24 mouse cellular contexts compared by ENCODE assay signal in the genomic region with DNA sequence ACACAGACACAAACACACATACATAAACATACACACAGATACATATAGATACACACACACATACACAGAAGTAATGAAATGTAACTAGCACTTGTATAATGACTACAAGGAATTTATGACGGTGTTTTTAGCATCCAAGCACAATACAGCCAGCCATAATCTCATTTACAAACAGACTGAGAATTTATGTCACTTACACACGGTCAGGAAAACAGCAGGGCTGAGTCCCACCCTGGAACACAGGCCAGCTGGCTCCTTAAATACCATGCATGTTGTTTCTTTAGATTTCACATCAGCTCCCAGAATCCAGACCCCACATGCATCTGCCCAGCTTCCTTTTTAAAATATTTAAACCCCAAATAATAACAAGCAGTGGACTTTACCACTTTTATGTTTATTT.
DNase-seq lines count a peak whose midpoint lies in the region; ATAC-seq lines count a peak whose summit lies in the region.
"Had no signal": no experiment of that assay in that cellular context is flagged by ENCODE, and none has a peak within 500 bp of the region (broad histone marks: within the 10 kb centered on the region; RNA-seq: fewer than 3 reads in every experiment).

No protein-coding gene starts in this region.

- no peak overlapping the region for H3K9ac ChIP-seq in forebrain, embryonic 15.5 days (replicated peaks)
- no peak overlapping the region for H3K9ac ChIP-seq in forebrain, embryonic 13.5 days
- no peak overlapping the region for H3K9ac ChIP-seq in kidney, embryonic 16.5 days (replicated peaks; ENCODE audit: low read length)
- H3K9ac ChIP-seq: embryonic facial prominence, embryonic 12.5 days; embryonic facial prominence, embryonic 15.5 days; forebrain, embryonic 12.5 days; heart, embryonic 13.5 days; hindbrain, embryonic 14.5 days had no signal

- H3K4me3 ChIP-seq in forebrain, embryonic 15.5 days: no peak overlapping the region
- no peak overlapping the region for H3K4me3 ChIP-seq in forebrain, embryonic 13.5 days
- no peak overlapping the region for H3K4me3 ChIP-seq in kidney, embryonic 16.5 days (ENCODE audit: low read length)
- H3K4me3 ChIP-seq: embryonic facial prominence, embryonic 12.5 days; embryonic facial prominence, embryonic 15.5 days; forebrain, embryonic 12.5 days; heart, adult 2 months; heart, embryonic 10.5 days; heart, embryonic 13.5 days had no signal

- no peaks in the 10 kb centered on the region for H3K4me1 ChIP-seq in forebrain, embryonic 15.5 days
- H3K4me1 ChIP-seq in forebrain, embryonic 13.5 days: no peaks in the 10 kb centered on the region
- no peaks in the 10 kb centered on the region for H3K4me1 ChIP-seq in kidney, embryonic 16.5 days (ENCODE audit: insufficient read depth, low read length)
- H3K4me1 ChIP-seq: embryonic facial prominence, embryonic 12.5 days; embryonic facial prominence, embryonic 15.5 days; forebrain, embryonic 12.5 days; heart, embryonic 10.5 days; heart, embryonic 13.5 days had no signal

- DNase-seq in kidney, postnatal 4 days: peak; percentile 10 to 33
- DNase-seq in forelimb bud, embryonic 11.5 days (ENCODE audit: low read depth, low spot score): peak; percentile 2
- no peak for DNase-seq in thymus, postnatal 36 days
- DNase-seq: cerebellum, adult 11-12 months; cerebellum, adult 8-10 months; cerebellum, postnatal 10 days; cerebellum, postnatal 36 days; gastrocnemius, postnatal 10 days; gastrocnemius, postnatal 36 days; heart, adult 2 months; heart, postnatal 14 days; heart, postnatal 4 days had no signal

- H3K4me2 ChIP-seq in forebrain, embryonic 15.5 days (replicated peaks): no peak overlapping the region
- no peak overlapping the region for H3K4me2 ChIP-seq in forebrain, embryonic 13.5 days
- no peak overlapping the region for H3K4me2 ChIP-seq in kidney, embryonic 16.5 days (replicated peaks; ENCODE audit: low read depth, low read length)
- H3K4me2 ChIP-seq: embryonic facial prominence, embryonic 12.5 days; embryonic facial prominence, embryonic 15.5 days; forebrain, embryonic 12.5 days; heart, embryonic 13.5 days; hindbrain, embryonic 14.5 days had no signal

- no peaks in the 10 kb centered on the region for H3K27me3 ChIP-seq in forebrain, embryonic 15.5 days
- H3K27me3 ChIP-seq in forebrain, embryonic 13.5 days: no peaks in the 10 kb centered on the region
- no peaks in the 10 kb centered on the region for H3K27me3 ChIP-seq in kidney, embryonic 16.5 days (ENCODE audit: insufficient read depth, low read length)
- H3K27me3 ChIP-seq: embryonic facial prominence, embryonic 12.5 days; embryonic facial prominence, embryonic 15.5 days; forebrain, embryonic 12.5 days; heart, embryonic 13.5 days had no signal

- H3K27ac ChIP-seq in forebrain, embryonic 15.5 days (replicated peaks): no peak overlapping the region
- H3K27ac ChIP-seq in forebrain, embryonic 13.5 days: no peak overlapping the region
- H3K27ac ChIP-seq in kidney, embryonic 16.5 days (ENCODE audit: low read length): no peak overlapping the region
- H3K27ac ChIP-seq: embryonic facial prominence, embryonic 12.5 days; embryonic facial prominence, embryonic 15.5 days; forebrain, embryonic 12.5 days; heart, adult 2 months; heart, embryonic 10.5 days; heart, embryonic 13.5 days; hindbrain, embryonic 14.5 days; hindbrain, postnatal 0 days had no signal

- no peaks in the 10 kb centered on the region for H3K9me3 ChIP-seq in forebrain, embryonic 15.5 days
- no peaks in the 10 kb centered on the region for H3K9me3 ChIP-seq in forebrain, embryonic 13.5 days (replicated peaks)
- H3K9me3 ChIP-seq in kidney, embryonic 16.5 days (ENCODE audit: low read length): no peaks in the 10 kb centered on the region
- H3K9me3 ChIP-seq: embryonic facial prominence, embryonic 12.5 days; embryonic facial prominence, embryonic 15.5 days; forebrain, embryonic 12.5 days; heart, embryonic 10.5 days; heart, embryonic 13.5 days had no signal

- no peaks in the 10 kb centered on the region for H3K36me3 ChIP-seq in forebrain, embryonic 15.5 days
- no peaks in the 10 kb centered on the region for H3K36me3 ChIP-seq in forebrain, embryonic 13.5 days (ENCODE audit: poor library complexity, severe bottlenecking)
- no peaks in the 10 kb centered on the region for H3K36me3 ChIP-seq in kidney, embryonic 16.5 days (ENCODE audit: insufficient read depth, low read length)
- H3K36me3 ChIP-seq: embryonic facial prominence, embryonic 12.5 days; embryonic facial prominence, embryonic 15.5 days; forebrain, embryonic 12.5 days; heart, embryonic 10.5 days; heart, embryonic 13.5 days had no signal

- WGBS in forebrain, embryonic 15.5 days: 35% methylated on average over 2 of the region's 2 CpGs
- WGBS in forebrain, embryonic 13.5 days: 45% methylated on average over 2 of the region's 2 CpGs
- 35% methylated on average over 2 of the region's 2 CpGs for whole genome bisulfite sequencing in kidney, embryonic 16.5 days

- ATAC-seq in forebrain, embryonic 15.5 days (replicated peaks): 0 out of 2 replicates have a peak, but pooled peaks have one; percentile 29
- ATAC-seq in forebrain, embryonic 13.5 days: no peak
- no peak for ATAC-seq in kidney, embryonic 16.5 days (ENCODE audit: low FRiP score, low TSS enrichment)
- ATAC-seq: CD4-positive, CD25-positive, alpha-beta regulatory T cell, adult 4 months; hindbrain, postnatal 0 days; inflammation-experienced regulatory T-cells, adult 6 months had no signal

Comparison
In these comparisons a context has a peak if more than half of its experiments do, and no peak if none do; other contexts are left out.
1. DNase-seq: peak in kidney, postnatal 4 days (2 of 2) and forelimb bud, embryonic 11.5 days (single experiment); none in thymus, postnatal 36 days (0 of 2).